Comparison of ENCODE assay signal across 22 mouse cellular contexts in genomic region chr10:81180946-81181345, GRCm38 (mm10). TPM values are rescaled to one million over a fixed set of nuclear protein-coding genes. Genes with fewer than 3 reads are reported as not detected.
DNase-seq lines count a peak whose midpoint lies in the region; ATAC-seq and TF ChIP-seq lines count a peak whose summit lies in the region.
"Had no signal": no experiment of that assay in that cellular context is flagged by ENCODE, and none has a peak within 500 bp of the region (broad histone marks: within the 10 kb centered on the region; RNA-seq: fewer than 3 reads in every experiment).

No protein-coding gene starts in this region.

- no peak overlapping the region for H3K4me3 ChIP-seq in heart, embryonic 13.5 days
- no peak overlapping the region for H3K4me3 ChIP-seq in heart, embryonic 11.5 days (ENCODE audit: low read depth, low read length)
- H3K4me3 ChIP-seq in midbrain, embryonic 12.5 days = no peak overlapping the region
- H3K4me3 ChIP-seq in midbrain, postnatal 0 days (ENCODE audit: low read depth, low read length) = no peak overlapping the region
- H3K4me3 ChIP-seq: layer of hippocampus, adult 2 months had no signal

- peak overlapping the region; percentile 54; the same call in 1 of the 2 replicates for H3K9ac ChIP-seq in heart, embryonic 13.5 days
- H3K9ac ChIP-seq in heart, embryonic 11.5 days (ENCODE audit: low read depth, low read length) = no peak overlapping the region
- H3K9ac ChIP-seq in midbrain, embryonic 12.5 days (replicated peaks) = 0 out of 2 replicates have a peak overlapping the region, but pooled peaks have one; percentile 20
- H3K9ac ChIP-seq in midbrain, postnatal 0 days (replicated peaks; ENCODE audit: low read length, poor library complexity, severe bottlenecking) = no peak overlapping the region

- no peak for TF ChIP-seq CTCF in midbrain, postnatal 0 days (IDR thresholded peaks at IDR 0.05)

- no peak overlapping the region for H3K4me2 ChIP-seq in heart, embryonic 13.5 days
- H3K4me2 ChIP-seq in heart, embryonic 11.5 days = no peak overlapping the region
- no peak overlapping the region for H3K4me2 ChIP-seq in midbrain, embryonic 12.5 days (replicated peaks)
- no peak overlapping the region for H3K4me2 ChIP-seq in midbrain, postnatal 0 days (ENCODE audit: low read depth, low read length, poor library complexity, severe bottlenecking)

- WGBS in heart, embryonic 13.5 days = 89% methylated on average over 13 of the region's 13 CpGs
- 94% methylated on average over 13 of the region's 13 CpGs for WGBS in heart, embryonic 11.5 days (ENCODE audit: insufficient replicate concordance)
- 91% methylated on average over 13 of the region's 13 CpGs for WGBS in midbrain, embryonic 12.5 days
- 90% methylated on average over 13 of the region's 13 CpGs for WGBS in midbrain, postnatal 0 days

- H3K27ac ChIP-seq in heart, embryonic 13.5 days (replicated peaks) = peak overlapping the region; percentile 60; the same call in 1 of the 2 replicates
- no peak overlapping the region for H3K27ac ChIP-seq in heart, embryonic 11.5 days (ENCODE audit: low read depth, low read length)
- H3K27ac ChIP-seq in midbrain, embryonic 12.5 days (replicated peaks) = no peak overlapping the region; the same call in 1 of the 2 replicates
- no peak overlapping the region for H3K27ac ChIP-seq in midbrain, postnatal 0 days (ENCODE audit: low read depth, low read length)
- H3K27ac ChIP-seq: kidney, postnatal 0 days; layer of hippocampus, adult 2 months had no signal

- H3K36me3 ChIP-seq in heart, embryonic 13.5 days = peaks cover 75% of the 10 kb centered on the region
- peaks cover 47% of the 10 kb centered on the region for H3K36me3 ChIP-seq in heart, embryonic 11.5 days (ENCODE audit: control insufficient read depth, insufficient read depth, low read length)
- peaks cover 71% of the 10 kb centered on the region for H3K36me3 ChIP-seq in midbrain, embryonic 12.5 days
- peaks cover 45% of the 10 kb centered on the region for H3K36me3 ChIP-seq in midbrain, postnatal 0 days (ENCODE audit: insufficient read depth, low read length)

- DNase-seq in midbrain, postnatal 0 days (ENCODE audit: low spot score) = no peak
- DNase-seq in induced T-regulatory cell, adult 2 months (ENCODE audit: low read depth) = peak; percentile 31
- DNase-seq in right cerebral cortex, postnatal 25 days = no peak
- DNase-seq in adrenal gland, adult 8-10 months = no peak
- DNase-seq: cerebellum, adult 8-10 months; embryo, embryonic 11 days; gastrocnemius, postnatal 14 days; lung, postnatal 10 days; right cerebral cortex, postnatal 14 days had no signal

- H3K4me1 ChIP-seq in heart, embryonic 13.5 days = peaks cover 74% of the 10 kb centered on the region
- H3K4me1 ChIP-seq in heart, embryonic 11.5 days (ENCODE audit: control insufficient read depth, insufficient read depth, low read length) = peaks cover 33% of the 10 kb centered on the region
- peaks cover 42% of the 10 kb centered on the region for H3K4me1 ChIP-seq in midbrain, embryonic 12.5 days
- H3K4me1 ChIP-seq in midbrain, postnatal 0 days (ENCODE audit: insufficient read depth, low read length) = peaks cover 3% of the 10 kb centered on the region; the same call in 1 of the 2 replicates

- H3K9me3 ChIP-seq in heart, embryonic 13.5 days = no peaks in the 10 kb centered on the region
- no peaks in the 10 kb centered on the region for H3K9me3 ChIP-seq in heart, embryonic 11.5 days (replicated peaks; ENCODE audit: control insufficient read depth, low read length)
- no peaks in the 10 kb centered on the region for H3K9me3 ChIP-seq in midbrain, embryonic 12.5 days
- H3K9me3 ChIP-seq in midbrain, postnatal 0 days (ENCODE audit: low read length) = no peaks in the 10 kb centered on the region

- H3K27me3 ChIP-seq in heart, embryonic 13.5 days (replicated peaks) = no peaks in the 10 kb centered on the region
- no peaks in the 10 kb centered on the region for H3K27me3 ChIP-seq in heart, embryonic 11.5 days (ENCODE audit: control insufficient read depth, insufficient read depth, low read length)
- no peaks in the 10 kb centered on the region for H3K27me3 ChIP-seq in midbrain, embryonic 12.5 days
- H3K27me3 ChIP-seq in midbrain, postnatal 0 days (ENCODE audit: insufficient read depth, low read length) = no peaks in the 10 kb centered on the region
- H3K27me3 ChIP-seq: Patski had no signal

- ATAC-seq in heart, embryonic 13.5 days (ENCODE audit: extremely low read depth, insufficient number of reproducible peaks, low FRiP score, low TSS enrichment) = no peak
- no peak for ATAC-seq in heart, embryonic 11.5 days (replicated peaks; ENCODE audit: insufficient number of reproducible peaks, low FRiP score, low TSS enrichment)
- no peak for ATAC-seq in midbrain, embryonic 12.5 days (ENCODE audit: low FRiP score, low read depth)
- no peak for ATAC-seq in midbrain, postnatal 0 days (ENCODE audit: low FRiP score)
- ATAC-seq: Patski had no signal

RNA-seq across cellular contexts. Expression of gene Dapk3, which starts 1.9 kb away (rescaled TPM):
- 41.5 and 42.4 TPM in 2 replicates for polyA plus RNA-seq in heart, embryonic 13.5 days (2015; fragmentation: Nextera tagmentation; extraction: Ambion mirVana)
- 44.1 and 47.4 TPM in 2 replicates for polyA plus RNA-seq in heart, embryonic 11.5 days (2014; fragmentation: Nextera tagmentation; extraction: Ambion mirVana)
- polyA plus RNA-seq in midbrain, embryonic 12.5 days (2016; fragmentation: Nextera tagmentation; extraction: Ambion mirVana) = 77.3 and 79.6 TPM in 2 replicates
- 56.7 and 88.8 TPM in 2 replicates for total RNA-seq in midbrain, postnatal 0 days (2014; rRNA removed)
- polyA plus RNA-seq in midbrain, postnatal 0 days (2015; fragmentation: Nextera tagmentation; extraction: Ambion mirVana) = 59.1 and 60.9 TPM in 2 replicates
- total RNA-seq in adrenal gland, adult 8-10 months (2022) = 10 to 100 TPM; 67.7 to 88.0 (median 81.8) TPM

RNA-seq across cellular contexts. Expression of gene 4930442H23Rik, which starts 2.7 kb away (rescaled TPM):
- 0.27 TPM in 1 of 2 replicates, not detected in the other for polyA plus RNA-seq in heart, embryonic 13.5 days (2015; fragmentation: Nextera tagmentation; extraction: Ambion mirVana)
- 0.21 TPM in 1 of 2 replicates, not detected in the other for polyA plus RNA-seq in heart, embryonic 11.5 days (2014; fragmentation: Nextera tagmentation; extraction: Ambion mirVana)
- 0.18 TPM in 1 of 2 replicates, not detected in the other for polyA plus RNA-seq in midbrain, embryonic 12.5 days (2016; fragmentation: Nextera tagmentation; extraction: Ambion mirVana)
- not detected in 2 replicates for total RNA-seq in midbrain, postnatal 0 days (2014; rRNA removed)
- polyA plus RNA-seq in midbrain, postnatal 0 days (2015; fragmentation: Nextera tagmentation; extraction: Ambion mirVana) = not detected in 2 replicates
- not detected for total RNA-seq in adrenal gland, adult 8-10 months (2022)
- total RNA-seq: gastrocnemius, postnatal 14 days; hematopoietic stem cell, adult 5-6 weeks; layer of hippocampus, adult 2 months; left cerebral cortex, adult 18-20 months; megakaryocyte-erythroid progenitor cell, adult 5-6 weeks had no signal
- polyA plus RNA-seq: intestine, embryonic 14.5 days; kidney, postnatal 0 days; limb, embryonic 14.5 days; neural tube, embryonic 11.5 days; urinary bladder, adult 2 months had no signal

RNA-seq across cellular contexts. Expression of gene Eef2, which starts 4.5 kb away (rescaled TPM):
- 393 and 411 TPM in 2 replicates for polyA plus RNA-seq in heart, embryonic 13.5 days (2015; fragmentation: Nextera tagmentation; extraction: Ambion mirVana)
- polyA plus RNA-seq in heart, embryonic 11.5 days (2014; fragmentation: Nextera tagmentation; extraction: Ambion mirVana) = 313 and 338 TPM in 2 replicates
- polyA plus RNA-seq in midbrain, embryonic 12.5 days (2016; fragmentation: Nextera tagmentation; extraction: Ambion mirVana) = 531 and 534 TPM in 2 replicates
- 2,062 and 2,304 TPM in 2 replicates for total RNA-seq in midbrain, postnatal 0 days (2014; rRNA removed)
- 440 and 459 TPM in 2 replicates for polyA plus RNA-seq in midbrain, postnatal 0 days (2015; fragmentation: Nextera tagmentation; extraction: Ambion mirVana)
- 1,000 to 10,000 TPM; 1,447 to 1,655 (median 1,598) TPM for total RNA-seq in adrenal gland, adult 8-10 months (2022)

RNA-seq across cellular contexts. Expression of gene Pias4, which starts 13.2 kb away (rescaled TPM):
- 35.7 and 40.3 TPM in 2 replicates for polyA plus RNA-seq in heart, embryonic 13.5 days (2015; fragmentation: Nextera tagmentation; extraction: Ambion mirVana)
- 39.4 and 39.7 TPM in 2 replicates for polyA plus RNA-seq in heart, embryonic 11.5 days (2014; fragmentation: Nextera tagmentation; extraction: Ambion mirVana)
- polyA plus RNA-seq in midbrain, embryonic 12.5 days (2016; fragmentation: Nextera tagmentation; extraction: Ambion mirVana) = 58.6 and 64.9 TPM in 2 replicates
- total RNA-seq in midbrain, postnatal 0 days (2014; rRNA removed) = 31.2 and 38.0 TPM in 2 replicates
- polyA plus RNA-seq in midbrain, postnatal 0 days (2015; fragmentation: Nextera tagmentation; extraction: Ambion mirVana) = 30.1 and 31.3 TPM in 2 replicates
- total RNA-seq in adrenal gland, adult 8-10 months (2022) = 10 to 100 TPM; 22.8 to 32.5 (median 30.1) TPM

RNA-seq across cellular contexts. Expression of gene Nmrk2, which starts 20.9 kb away (rescaled TPM):
- polyA plus RNA-seq in heart, embryonic 13.5 days (2015; fragmentation: Nextera tagmentation; extraction: Ambion mirVana) = 5.2 and 6.1 TPM in 2 replicates
- 2.2 and 3.6 TPM in 2 replicates for polyA plus RNA-seq in heart, embryonic 11.5 days (2014; fragmentation: Nextera tagmentation; extraction: Ambion mirVana)
- polyA plus RNA-seq in midbrain, embryonic 12.5 days (2016; fragmentation: Nextera tagmentation; extraction: Ambion mirVana) = not detected in 2 replicates
- total RNA-seq in midbrain, postnatal 0 days (2014; rRNA removed) = not detected in 2 replicates
- 0.14 TPM in 1 of 2 replicates, not detected in the other for polyA plus RNA-seq in midbrain, postnatal 0 days (2015; fragmentation: Nextera tagmentation; extraction: Ambion mirVana)
- not detected for total RNA-seq in adrenal gland, adult 8-10 months (2022)
- total RNA-seq: hematopoietic stem cell, adult 5-6 weeks; left cerebral cortex, adult 18-20 months; megakaryocyte-erythroid progenitor cell, adult 5-6 weeks had no signal
- polyA plus RNA-seq: kidney, postnatal 0 days; urinary bladder, adult 2 months had no signal

Comparison
In these comparisons a context has a peak if more than half of its experiments do, and no peak if none do; other contexts are left out.
1. H3K9ac ChIP-seq: peak in heart, embryonic 13.5 days (single experiment) and midbrain, embryonic 12.5 days (single experiment); none in heart, embryonic 11.5 days (single experiment) and midbrain, postnatal 0 days (single experiment).